Mouse (Mus musculus): ENCODE data around the gene Xylb. TPM values are rescaled to one million over a fixed set of nuclear protein-coding genes. Genes with fewer than 3 reads are reported as not detected.

Gene Xylb
- total RNA-seq, 1 experiment = 3.7 TPM

GRCm38 (mm10) chr9:119419852-119420438 is 62.8 kb downstream of the Xylb start:
- DNase-seq (ENCODE audit: low read depth, low spot score) = no peak
- Histone ChIP-seq H3K36me3 (ENCODE audit: control insufficient read depth, insufficient read depth, low read length, poor library complexity, severe bottlenecking) (no peaks in the 10 kb centered on the region), H3K9me3 (ENCODE audit: control insufficient read depth, insufficient read depth, low read depth, low read length) (no peaks in the 10 kb centered on the region), H3K4me3 (ENCODE audit: insufficient read depth in 1 of 2, low read depth in 1 of 2, low read length in 2 of 2, poor library complexity in 1 of 2, severe bottlenecking in 1 of 2) (no peak overlapping the region), H3K9ac (ENCODE audit: insufficient read depth, low read depth, low read length, poor library complexity, severe bottlenecking) (no peak overlapping the region), H3K27ac (ENCODE audit: insufficient read depth, low read depth, low read length, poor library complexity, severe bottlenecking) (no peak overlapping the region), H3K4me1 (ENCODE audit: control insufficient read depth in 2 of 2, insufficient read depth in 2 of 2, low read length in 2 of 2, poor library complexity in 1 of 2) (peaks cover 0 to 6% of the 10 kb centered on the region in 2 experiments; a peak in 1 of 4 replicates)
- in situ Hi-C loops (cut with MboI; ENCODE audit: low sequenced_read_pairs in 2 of 2, unreplicated experiment in 2 of 2) = no loop called here
- TF ChIP-seq HCFC1 (IDR thresholded peaks at IDR 0.05; ENCODE audit: borderline replicate concordance, insufficient read depth, low read length) (no peak), MAFK (IDR thresholded peaks at IDR 0.05; ENCODE audit: insufficient read depth, low read depth, low read length) (no peak), ZNF384 (IDR thresholded peaks at IDR 0.05; ENCODE audit: low read depth, low read length) (no peak), CHD2 (IDR thresholded peaks at IDR 0.05; ENCODE audit: low read depth, low read length) (no peak), ZC3H11A (IDR thresholded peaks at IDR 0.05; ENCODE audit: borderline replicate concordance, low read depth, low read length) (no peak)

GRCm38 (mm10) chr9:119425217-119425975 is 68.2 kb downstream of the Xylb start:
- Histone ChIP-seq H3K4me1 (ENCODE audit: control insufficient read depth in 2 of 2, insufficient read depth in 2 of 2, low read length in 2 of 2, poor library complexity in 1 of 2) (peaks cover 5 to 33% of the 10 kb centered on the region in 2 experiments; a peak in 2 of 4 replicates), H3K9ac (ENCODE audit: insufficient read depth, low read depth, low read length, poor library complexity, severe bottlenecking) (no peak overlapping the region), H3K27ac (ENCODE audit: insufficient read depth, low read depth, low read length, poor library complexity, severe bottlenecking) (no peak overlapping the region), H3K4me3 (ENCODE audit: insufficient read depth in 1 of 2, low read depth in 1 of 2, low read length in 2 of 2, poor library complexity in 1 of 2, severe bottlenecking in 1 of 2) (no peak overlapping the region), H3K9me3 (ENCODE audit: control insufficient read depth, insufficient read depth, low read depth, low read length) (no peaks in the 10 kb centered on the region), H3K36me3 (ENCODE audit: control insufficient read depth, insufficient read depth, low read length, poor library complexity, severe bottlenecking) (peaks cover 9% of the 10 kb centered on the region; the same call in 1 of the 2 replicates)
- in situ Hi-C loops (cut with MboI; ENCODE audit: low sequenced_read_pairs in 2 of 2, unreplicated experiment in 2 of 2) = no loop called here
- DNase-seq (ENCODE audit: low read depth, low spot score) = no peak
- no peak for TF ChIP-seq HCFC1 (IDR thresholded peaks at IDR 0.05; ENCODE audit: borderline replicate concordance, insufficient read depth, low read length)
- TF ChIP-seq ZC3H11A (IDR thresholded peaks at IDR 0.05; ENCODE audit: borderline replicate concordance, low read depth, low read length) = no peak
- no peak for TF ChIP-seq MAFK (IDR thresholded peaks at IDR 0.05; ENCODE audit: insufficient read depth, low read depth, low read length)
- TF ChIP-seq CHD2 (IDR thresholded peaks at IDR 0.05; ENCODE audit: low read depth, low read length) = no peak
- no peak for TF ChIP-seq ZNF384 (IDR thresholded peaks at IDR 0.05; ENCODE audit: low read depth, low read length)

DNA sequence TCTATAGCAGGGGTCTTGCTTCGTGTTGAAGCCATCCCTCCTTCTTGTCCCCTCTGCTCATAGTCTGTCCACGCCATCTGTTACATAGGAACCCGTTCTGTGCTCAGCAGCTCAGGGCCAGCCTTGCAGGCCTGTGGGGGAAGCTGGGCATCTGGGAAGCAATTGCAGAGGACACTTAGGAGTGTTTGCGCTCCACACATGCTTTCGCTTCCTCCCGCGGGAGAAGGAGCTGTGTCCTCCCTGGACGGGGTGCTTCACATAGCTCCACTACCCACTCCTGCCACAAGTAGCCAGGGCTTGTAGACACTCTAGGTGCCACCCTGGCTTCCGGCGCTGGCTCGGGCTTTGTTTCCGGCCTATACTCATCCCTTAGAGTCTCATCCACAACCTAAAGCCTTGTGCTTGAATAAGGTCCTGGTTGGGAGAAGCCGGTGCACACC is 68.8 kb downstream of the Xylb start:
- TF ChIP-seq HCFC1 (IDR thresholded peaks at IDR 0.05; ENCODE audit: borderline replicate concordance, insufficient read depth, low read length) (no peak), ZC3H11A (IDR thresholded peaks at IDR 0.05; ENCODE audit: borderline replicate concordance, low read depth, low read length) (no peak), CHD2 (IDR thresholded peaks at IDR 0.05; ENCODE audit: low read depth, low read length) (no peak), ZNF384 (IDR thresholded peaks at IDR 0.05; ENCODE audit: low read depth, low read length) (no peak), MAFK (IDR thresholded peaks at IDR 0.05; ENCODE audit: insufficient read depth, low read depth, low read length) (no peak)
- DNase-seq (ENCODE audit: low read depth, low spot score) = no peak
- Histone ChIP-seq H3K4me1 (ENCODE audit: control insufficient read depth in 2 of 2, insufficient read depth in 2 of 2, low read length in 2 of 2, poor library complexity in 1 of 2) (peaks cover 5 to 33% of the 10 kb centered on the region in 2 experiments; a peak in 2 of 4 replicates), H3K36me3 (ENCODE audit: control insufficient read depth, insufficient read depth, low read length, poor library complexity, severe bottlenecking) (peaks cover 12% of the 10 kb centered on the region; the same call in 1 of the 2 replicates), H3K4me3 (ENCODE audit: insufficient read depth in 1 of 2, low read depth in 1 of 2, low read length in 2 of 2, poor library complexity in 1 of 2, severe bottlenecking in 1 of 2) (no peak overlapping the region), H3K9me3 (ENCODE audit: control insufficient read depth, insufficient read depth, low read depth, low read length) (no peaks in the 10 kb centered on the region), H3K27ac (ENCODE audit: insufficient read depth, low read depth, low read length, poor library complexity, severe bottlenecking) (no peak overlapping the region), H3K9ac (ENCODE audit: insufficient read depth, low read depth, low read length, poor library complexity, severe bottlenecking) (no peak overlapping the region)
- in situ Hi-C loops (cut with MboI; ENCODE audit: low sequenced_read_pairs in 2 of 2, unreplicated experiment in 2 of 2) = no loop called here

GRCm38 (mm10) chr9:119426483-119426882 is 69.3 kb downstream of the Xylb start:
- Histone ChIP-seq H3K9me3 (ENCODE audit: control insufficient read depth, insufficient read depth, low read depth, low read length) (no peaks in the 10 kb centered on the region), H3K27ac (ENCODE audit: insufficient read depth, low read depth, low read length, poor library complexity, severe bottlenecking) (no peak overlapping the region), H3K4me1 (ENCODE audit: control insufficient read depth in 2 of 2, insufficient read depth in 2 of 2, low read length in 2 of 2, poor library complexity in 1 of 2) (peaks cover 5 to 33% of the 10 kb centered on the region in 2 experiments; a peak in 2 of 4 replicates), H3K9ac (ENCODE audit: insufficient read depth, low read depth, low read length, poor library complexity, severe bottlenecking) (no peak overlapping the region), H3K36me3 (ENCODE audit: control insufficient read depth, insufficient read depth, low read length, poor library complexity, severe bottlenecking) (peaks cover 15% of the 10 kb centered on the region; the same call in 1 of the 2 replicates), H3K4me3 (ENCODE audit: insufficient read depth in 1 of 2, low read depth in 1 of 2, low read length in 2 of 2, poor library complexity in 1 of 2, severe bottlenecking in 1 of 2) (no peak overlapping the region)
- in situ Hi-C loops (cut with MboI; ENCODE audit: low sequenced_read_pairs in 2 of 2, unreplicated experiment in 2 of 2) = no loop called here
- no peak for DNase-seq (ENCODE audit: low read depth, low spot score)
- TF ChIP-seq ZNF384 (IDR thresholded peaks at IDR 0.05; ENCODE audit: low read depth, low read length) (no peak), HCFC1 (IDR thresholded peaks at IDR 0.05; ENCODE audit: borderline replicate concordance, insufficient read depth, low read length) (no peak), ZC3H11A (IDR thresholded peaks at IDR 0.05; ENCODE audit: borderline replicate concordance, low read depth, low read length) (no peak), MAFK (IDR thresholded peaks at IDR 0.05; ENCODE audit: insufficient read depth, low read depth, low read length) (no peak), CHD2 (IDR thresholded peaks at IDR 0.05; ENCODE audit: low read depth, low read length) (no peak)
